Mouse (Mus musculus): ENCODE data around the gene Jak3. TPM values are rescaled to one million over a fixed set of nuclear protein-coding genes. Genes with fewer than 3 reads are reported as not detected.

Gene Jak3
- polyA plus RNA-seq, 1 experiment from 2014 or later: 1.6 TPM

DNA sequence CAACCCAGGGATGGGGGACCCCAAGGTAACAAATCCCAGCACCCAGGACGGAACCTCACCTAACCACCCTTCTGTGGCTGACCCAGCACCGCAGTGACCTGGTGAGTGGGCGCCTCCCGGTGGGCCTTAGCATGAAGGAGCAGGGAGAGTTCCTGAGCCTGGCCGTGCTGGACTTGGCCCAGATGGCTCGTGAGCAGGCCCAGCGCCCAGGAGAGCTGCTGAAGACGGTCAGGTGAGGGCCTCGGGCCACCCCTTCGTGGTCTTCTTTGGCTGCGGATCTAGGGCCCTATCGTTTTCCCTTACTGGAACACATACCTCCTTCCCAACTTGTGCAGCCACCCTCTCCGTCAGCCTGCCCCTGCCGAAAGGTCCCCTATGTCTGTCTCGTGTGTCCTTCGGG is 3.0 kb downstream of the Jak3 start:
- DNase-seq (ENCODE audit: low spot score) (no peak), ATAC-seq (ENCODE audit: insufficient read depth, low FRiP score, low TSS enrichment) (no peak)
- H3K9ac ChIP-seq (ENCODE audit: low read length): no peak overlapping the region
- H3K4me2 ChIP-seq (ENCODE audit: low read depth): no peak overlapping the region
- no peak overlapping the region for H3K4me3 ChIP-seq (ENCODE audit: low read depth, low read length)
- H3K27ac ChIP-seq (ENCODE audit: low read depth, low read length): no peak overlapping the region
- peaks cover 92% of the 10 kb centered on the region for H3K27me3 ChIP-seq (ENCODE audit: control insufficient read depth, insufficient read depth, low read length)
- H3K9me3 ChIP-seq (ENCODE audit: control insufficient read depth, low read length): no peaks in the 10 kb centered on the region
- H3K36me3 ChIP-seq (ENCODE audit: control insufficient read depth, insufficient read depth, low read length): no peaks in the 10 kb centered on the region
- 6% methylated on average over 16 of the region's 16 CpGs for WGBS
- H3K4me1 ChIP-seq (ENCODE audit: control insufficient read depth, insufficient read depth, low read length): no peaks in the 10 kb centered on the region

DNA sequence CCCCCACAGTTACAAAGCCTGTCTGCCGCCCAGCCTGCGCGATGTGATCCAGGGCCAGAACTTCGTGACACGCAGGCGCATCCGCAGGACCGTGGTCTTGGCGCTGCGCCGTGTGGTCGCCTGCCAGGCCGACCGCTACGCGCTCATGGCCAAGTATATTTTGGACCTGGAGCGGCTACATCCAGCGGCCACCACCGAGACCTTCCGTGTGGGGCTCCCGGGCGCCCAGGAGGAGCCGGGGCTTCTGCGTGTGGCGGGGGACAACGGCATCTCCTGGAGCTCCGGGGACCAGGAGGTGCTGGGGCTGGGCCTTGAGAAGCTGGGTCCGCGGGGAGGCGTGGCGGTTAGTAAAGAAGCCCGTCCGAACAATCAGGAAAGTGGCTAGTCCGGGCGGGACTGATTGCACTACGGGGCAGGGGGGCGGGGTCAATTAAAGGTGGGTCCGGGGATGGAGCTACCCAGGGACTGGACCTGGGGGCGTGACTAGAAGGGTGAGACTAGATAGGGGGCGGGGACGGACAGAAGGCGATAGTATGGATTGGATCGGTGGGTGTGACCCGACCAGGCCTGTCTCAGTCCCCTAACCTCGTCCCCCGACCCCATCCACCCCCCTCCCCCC is 3.6 kb downstream of the Jak3 start:
- no peaks in the 10 kb centered on the region for H3K36me3 ChIP-seq (ENCODE audit: control insufficient read depth, insufficient read depth, low read length)
- under 1% methylated on average over 42 of the region's 46 CpGs for WGBS
- H3K27ac ChIP-seq (ENCODE audit: low read depth, low read length): no peak overlapping the region
- DNase-seq (ENCODE audit: low spot score) (no peak), ATAC-seq (ENCODE audit: insufficient read depth, low FRiP score, low TSS enrichment) (no peak)
- H3K4me1 ChIP-seq (ENCODE audit: control insufficient read depth, insufficient read depth, low read length): no peaks in the 10 kb centered on the region
- H3K27me3 ChIP-seq (ENCODE audit: control insufficient read depth, insufficient read depth, low read length): peaks cover 96% of the 10 kb centered on the region
- peak overlapping the region; percentile 3; the same call in 1 of the 2 replicates for H3K4me3 ChIP-seq (ENCODE audit: low read depth, low read length)
- H3K9ac ChIP-seq (ENCODE audit: low read length): no peak overlapping the region
- H3K9me3 ChIP-seq (ENCODE audit: control insufficient read depth, low read length): no peaks in the 10 kb centered on the region
- peak overlapping the region; percentile 13; the same call in 1 of the 2 replicates for H3K4me2 ChIP-seq (ENCODE audit: low read depth)

DNA sequence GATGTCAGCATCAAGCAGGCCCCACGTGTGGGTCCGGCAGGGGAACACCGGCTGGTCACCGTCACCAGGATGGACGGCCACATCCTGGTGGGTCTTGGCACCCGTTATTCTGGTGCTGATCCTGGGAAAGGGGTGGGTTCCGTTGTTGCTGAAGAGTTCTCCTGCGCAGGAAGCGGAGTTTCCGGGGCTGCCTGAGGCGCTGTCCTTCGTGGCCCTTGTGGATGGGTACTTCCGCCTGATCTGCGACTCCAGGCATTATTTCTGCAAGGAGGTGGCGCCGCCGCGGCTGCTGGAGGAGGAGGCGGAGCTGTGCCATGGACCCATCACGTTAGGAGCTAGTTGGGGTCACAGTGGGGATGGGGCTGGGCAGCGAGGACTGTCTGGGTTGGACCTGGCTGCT is 4.4 kb downstream of the Jak3 start:
- H3K9me3 ChIP-seq (ENCODE audit: control insufficient read depth, low read length): no peaks in the 10 kb centered on the region
- no peak overlapping the region for H3K27ac ChIP-seq (ENCODE audit: low read depth, low read length)
- no peak overlapping the region for H3K9ac ChIP-seq (ENCODE audit: low read length)
- H3K4me2 ChIP-seq (ENCODE audit: low read depth): no peak overlapping the region
- H3K4me1 ChIP-seq (ENCODE audit: control insufficient read depth, insufficient read depth, low read length): no peaks in the 10 kb centered on the region
- no peak overlapping the region for H3K4me3 ChIP-seq (ENCODE audit: low read depth, low read length)
- H3K36me3 ChIP-seq (ENCODE audit: control insufficient read depth, insufficient read depth, low read length): no peaks in the 10 kb centered on the region
- DNase-seq (ENCODE audit: low spot score) (no peak), ATAC-seq (ENCODE audit: insufficient read depth, low FRiP score, low TSS enrichment) (no peak)
- 7% methylated on average over 21 of the region's 21 CpGs for WGBS
- H3K27me3 ChIP-seq (ENCODE audit: control insufficient read depth, insufficient read depth, low read length): peaks cover 100% of the 10 kb centered on the region

DNA sequence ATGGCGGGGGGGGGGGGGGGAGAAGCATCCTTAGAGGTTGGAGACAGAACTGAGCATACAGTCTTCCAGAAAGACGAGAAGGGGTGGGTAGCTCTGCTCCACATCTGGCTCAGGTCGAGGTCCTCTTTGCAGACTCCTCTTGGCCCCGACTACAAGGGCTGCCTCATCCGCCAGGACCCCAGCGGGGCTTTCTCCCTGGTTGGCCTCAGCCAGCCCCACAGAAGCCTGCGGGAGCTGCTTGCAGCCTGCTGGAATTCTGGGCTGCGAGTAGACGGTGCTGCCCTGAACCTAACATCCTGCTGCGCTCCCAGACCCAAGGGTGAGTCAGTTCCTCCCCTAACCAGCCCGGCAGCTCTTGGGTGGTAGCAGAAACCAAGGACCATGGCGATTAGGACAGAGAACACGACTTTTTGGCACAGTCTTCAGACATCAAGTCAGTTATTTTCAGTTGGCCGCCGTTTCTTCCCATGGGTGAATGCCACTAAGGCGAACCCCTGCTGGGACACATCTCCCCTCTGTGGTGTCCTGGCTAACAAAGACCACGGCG is 5.3 kb downstream of the Jak3 start:
- Histone ChIP-seq H3K9ac (ENCODE audit: low read length) (no peak overlapping the region), H3K27me3 (ENCODE audit: control insufficient read depth, insufficient read depth, low read length) (peaks cover 100% of the 10 kb centered on the region), H3K4me2 (ENCODE audit: low read depth) (no peak overlapping the region), H3K36me3 (ENCODE audit: control insufficient read depth, insufficient read depth, low read length) (no peaks in the 10 kb centered on the region), H3K27ac (ENCODE audit: low read depth, low read length) (no peak overlapping the region), H3K4me1 (ENCODE audit: control insufficient read depth, insufficient read depth, low read length) (peaks cover 3% of the 10 kb centered on the region), H3K4me3 (ENCODE audit: low read depth, low read length) (no peak overlapping the region), H3K9me3 (ENCODE audit: control insufficient read depth, low read length) (no peaks in the 10 kb centered on the region)
- WGBS: 1% methylated on average over 18 of the region's 18 CpGs
- DNase-seq (ENCODE audit: low spot score) (no peak), ATAC-seq (ENCODE audit: insufficient read depth, low FRiP score, low TSS enrichment) (no peak)

DNA sequence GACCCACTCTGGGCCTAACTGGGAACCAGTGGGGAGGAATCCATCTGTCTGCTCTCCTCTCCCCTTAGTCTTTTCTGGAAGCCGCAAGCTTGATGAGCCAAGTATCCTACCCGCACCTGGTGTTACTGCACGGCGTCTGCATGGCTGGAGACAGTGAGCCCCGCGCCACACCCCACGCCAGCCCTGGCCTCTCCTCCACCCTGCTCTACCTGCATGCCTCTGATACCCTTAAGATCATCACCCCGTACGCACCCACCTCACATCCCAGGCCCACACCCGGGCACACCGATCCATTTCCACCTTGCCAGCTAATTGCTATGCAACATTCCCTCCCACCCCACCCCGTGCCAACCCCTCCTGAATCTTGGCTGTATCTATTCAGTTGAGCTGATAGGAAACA is 6.7 kb downstream of the Jak3 start:
- Histone ChIP-seq H3K27ac (ENCODE audit: low read depth, low read length) (no peak overlapping the region), H3K4me3 (ENCODE audit: low read depth, low read length) (no peak overlapping the region), H3K9ac (ENCODE audit: low read length) (no peak overlapping the region), H3K36me3 (ENCODE audit: control insufficient read depth, insufficient read depth, low read length) (no peaks in the 10 kb centered on the region), H3K9me3 (ENCODE audit: control insufficient read depth, low read length) (no peaks in the 10 kb centered on the region), H3K4me2 (ENCODE audit: low read depth) (no peak overlapping the region), H3K4me1 (ENCODE audit: control insufficient read depth, insufficient read depth, low read length) (peaks cover 3% of the 10 kb centered on the region), H3K27me3 (ENCODE audit: control insufficient read depth, insufficient read depth, low read length) (peaks cover 100% of the 10 kb centered on the region)
- no peak for DNase-seq (ENCODE audit: low spot score)
- ATAC-seq (ENCODE audit: insufficient read depth, low FRiP score, low TSS enrichment): no peak
- WGBS: 51% methylated on average over 12 of the region's 12 CpGs

DNA sequence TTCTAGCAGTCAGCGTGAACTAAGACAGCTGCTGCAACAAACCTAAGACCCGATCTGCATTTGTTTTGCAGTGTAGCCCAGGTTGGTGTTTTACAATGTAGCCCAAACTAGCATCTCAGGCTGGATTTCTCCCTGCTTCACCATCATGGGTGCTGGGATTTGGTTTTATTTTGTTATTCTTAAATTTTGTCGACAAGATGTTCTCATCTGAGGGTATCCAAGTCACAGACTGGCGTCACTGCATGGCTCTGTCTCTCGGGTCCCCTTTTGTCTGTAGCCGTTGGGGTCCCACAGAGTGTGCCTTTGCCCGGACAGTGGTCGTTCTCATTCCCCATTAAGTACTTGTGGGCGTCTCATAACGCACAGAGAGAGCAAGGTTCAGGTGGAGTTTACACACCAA is 8.6 kb downstream of the Jak3 start:
- Histone ChIP-seq H3K9ac (ENCODE audit: low read length) (no peak overlapping the region), H3K36me3 (ENCODE audit: control insufficient read depth, insufficient read depth, low read length) (no peaks in the 10 kb centered on the region), H3K4me2 (ENCODE audit: low read depth) (no peak overlapping the region), H3K4me3 (ENCODE audit: low read depth, low read length) (no peak overlapping the region), H3K27ac (ENCODE audit: low read depth, low read length) (no peak overlapping the region), H3K27me3 (ENCODE audit: control insufficient read depth, insufficient read depth, low read length) (peaks cover 100% of the 10 kb centered on the region), H3K9me3 (ENCODE audit: control insufficient read depth, low read length) (no peaks in the 10 kb centered on the region), H3K4me1 (ENCODE audit: control insufficient read depth, insufficient read depth, low read length) (peaks cover 3% of the 10 kb centered on the region)
- ATAC-seq (ENCODE audit: insufficient read depth, low FRiP score, low TSS enrichment): no peak
- WGBS: 13% methylated on average over 10 of the region's 10 CpGs
- DNase-seq (ENCODE audit: low spot score): no peak

DNA sequence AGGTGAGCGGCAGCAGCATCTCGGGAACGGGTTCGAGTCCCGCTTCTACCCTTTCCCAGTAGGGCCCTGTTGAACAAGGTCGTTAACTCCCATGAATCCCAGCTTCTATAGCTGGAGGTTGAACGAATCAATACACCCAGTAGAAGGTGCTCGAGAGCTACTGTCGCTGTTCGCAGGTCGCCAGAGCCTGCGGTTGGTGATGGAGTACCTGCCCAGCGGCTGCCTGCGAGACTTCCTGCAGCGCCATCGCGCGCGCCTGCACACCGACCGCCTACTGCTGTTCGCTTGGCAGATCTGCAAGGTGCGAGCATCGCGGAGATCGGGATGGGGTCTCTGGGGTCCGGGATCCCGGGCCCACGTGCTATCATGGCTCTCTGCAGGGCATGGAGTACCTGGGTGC is 9.5 kb downstream of the Jak3 start:
- WGBS: 2% methylated on average over 29 of the region's 29 CpGs
- H3K4me2 ChIP-seq (ENCODE audit: low read depth): peak overlapping the region; percentile 24
- no peak for DNase-seq (ENCODE audit: low spot score)
- no peak for ATAC-seq (ENCODE audit: insufficient read depth, low FRiP score, low TSS enrichment)
- H3K9me3 ChIP-seq (ENCODE audit: control insufficient read depth, low read length): no peaks in the 10 kb centered on the region
- H3K27me3 ChIP-seq (ENCODE audit: control insufficient read depth, insufficient read depth, low read length): peaks cover 100% of the 10 kb centered on the region
- no peak overlapping the region for H3K9ac ChIP-seq (ENCODE audit: low read length)
- peaks cover 3% of the 10 kb centered on the region for H3K4me1 ChIP-seq (ENCODE audit: control insufficient read depth, insufficient read depth, low read length)
- no peaks in the 10 kb centered on the region for H3K36me3 ChIP-seq (ENCODE audit: control insufficient read depth, insufficient read depth, low read length)
- no peak overlapping the region for H3K27ac ChIP-seq (ENCODE audit: low read depth, low read length)
- peak overlapping the region; percentile 8; the same call in 1 of the 2 replicates for H3K4me3 ChIP-seq (ENCODE audit: low read depth, low read length)

DNA sequence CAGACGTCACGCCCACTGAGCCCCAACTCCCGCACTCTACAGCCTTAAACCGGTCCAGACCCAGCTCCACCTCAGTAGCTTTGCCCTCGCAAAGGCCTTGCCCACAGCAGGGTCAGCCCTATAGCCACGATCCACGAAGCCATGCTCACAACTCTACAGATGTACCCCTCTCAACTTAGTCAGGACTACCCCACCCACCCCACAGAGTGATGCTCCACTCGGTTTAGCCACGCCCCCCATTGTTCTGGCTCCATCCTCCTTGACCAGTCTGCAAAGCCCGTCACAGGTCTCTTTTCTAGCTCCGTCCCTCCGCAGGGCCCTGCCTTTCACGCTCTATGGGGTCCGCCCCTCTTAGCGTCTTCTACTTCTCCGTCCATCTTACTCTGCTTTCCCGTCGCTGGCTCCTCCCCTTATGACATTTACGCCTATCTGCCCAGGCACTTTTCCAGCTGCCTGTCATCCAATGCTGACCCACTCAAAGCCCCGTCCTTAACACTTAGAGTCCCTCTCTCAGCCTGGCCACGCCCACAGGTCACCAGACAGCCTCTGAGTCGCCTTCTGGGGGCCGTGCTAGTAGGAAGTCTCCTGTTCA is 10.1 kb downstream of the Jak3 start:
- Histone ChIP-seq H3K9me3 (ENCODE audit: control insufficient read depth, low read length) (no peaks in the 10 kb centered on the region), H3K9ac (ENCODE audit: low read length) (no peak overlapping the region), H3K4me2 (ENCODE audit: low read depth) (peak overlapping the region; percentile 4), H3K27ac (ENCODE audit: low read depth, low read length) (no peak overlapping the region), H3K27me3 (ENCODE audit: control insufficient read depth, insufficient read depth, low read length) (peaks cover 100% of the 10 kb centered on the region), H3K4me1 (ENCODE audit: control insufficient read depth, insufficient read depth, low read length) (peaks cover 3% of the 10 kb centered on the region), H3K36me3 (ENCODE audit: control insufficient read depth, insufficient read depth, low read length) (no peaks in the 10 kb centered on the region), H3K4me3 (ENCODE audit: low read depth, low read length) (peak overlapping the region; percentile 6; the same call in 1 of the 2 replicates)
- DNase-seq (ENCODE audit: low spot score) (no peak), ATAC-seq (ENCODE audit: insufficient read depth, low FRiP score, low TSS enrichment) (0 out of 2 replicates have a peak, but pooled peaks have one; percentile 33)
- WGBS: under 1% methylated on average over 23 of the region's 23 CpGs

DNA sequence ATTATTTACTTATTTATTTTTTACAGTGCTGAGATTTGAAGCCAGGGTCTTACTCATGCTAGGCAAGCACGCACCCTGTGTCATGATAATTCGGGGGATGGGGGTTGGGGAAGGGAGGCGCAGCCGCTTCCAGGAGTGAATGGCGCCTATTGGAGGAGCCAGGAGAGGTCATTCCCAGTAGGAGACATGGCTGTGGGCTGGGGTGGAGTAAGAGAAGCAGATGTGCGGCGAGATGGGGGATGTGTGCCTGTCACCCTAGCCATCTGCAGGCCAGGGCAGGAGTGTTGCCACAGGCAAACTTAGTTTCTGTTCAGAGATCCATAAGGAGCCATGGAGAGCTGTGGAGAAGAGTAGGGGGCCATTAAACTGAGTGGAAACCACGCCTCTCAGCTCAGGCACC is 11.5 kb downstream of the Jak3 start:
- WGBS: under 1% methylated on average over 8 of the region's 8 CpGs

More for the DNA sequence above, 11.5 kb downstream of the Jak3 start:
- H3K9me3 ChIP-seq (ENCODE audit: control insufficient read depth, low read length): no peaks in the 10 kb centered on the region
- H3K36me3 ChIP-seq (ENCODE audit: control insufficient read depth, insufficient read depth, low read length): no peaks in the 10 kb centered on the region
- H3K27ac ChIP-seq (ENCODE audit: low read depth, low read length): no peak overlapping the region
- H3K4me3 ChIP-seq (ENCODE audit: low read depth, low read length): no peak overlapping the region
- no peak overlapping the region for H3K4me2 ChIP-seq (ENCODE audit: low read depth)
- H3K27me3 ChIP-seq (ENCODE audit: control insufficient read depth, insufficient read depth, low read length): peaks cover 100% of the 10 kb centered on the region
- ATAC-seq (ENCODE audit: insufficient read depth, low FRiP score, low TSS enrichment): no peak
- H3K9ac ChIP-seq (ENCODE audit: low read length): no peak overlapping the region
- peaks cover 3% of the 10 kb centered on the region for H3K4me1 ChIP-seq (ENCODE audit: control insufficient read depth, insufficient read depth, low read length)
- DNase-seq (ENCODE audit: low spot score): no peak
